Mouse (Mus musculus): ENCODE measurements at regions not wholly inside any gene's neighbourhood (a gene's known extent, or its start where the extent isn't known, plus 50 kb on each side); places are given as distances from the start of the nearest gene placed in this dataset.

- ATAC-seq (ENCODE audit: low read depth) (no peak), DNase-seq (ENCODE audit: low spot score) (no peak)
- H3K27me3 ChIP-seq (replicated peaks; ENCODE audit: control insufficient read depth, insufficient read depth, low read length), result no peaks in the 10 kb centered on the region
- H3K36me3 ChIP-seq (ENCODE audit: control insufficient read depth, insufficient read depth, low read length), result no peaks in the 10 kb centered on the region
- H3K4me1 ChIP-seq (ENCODE audit: control insufficient read depth, insufficient read depth, low read length), result no peaks in the 10 kb centered on the region
- H3K27ac ChIP-seq (replicated peaks; ENCODE audit: low read depth, low read length), result no peak overlapping the region
- H3K9me3 ChIP-seq (ENCODE audit: control insufficient read depth, low read length), result no peaks in the 10 kb centered on the region
- 74% methylated on average over 2 of the region's 2 CpGs for WGBS
- no peak overlapping the region for H3K4me2 ChIP-seq (ENCODE audit: low read depth, low read length)
- H3K4me3 ChIP-seq (ENCODE audit: low read depth, low read length), result no peak overlapping the region
- H3K9ac ChIP-seq (ENCODE audit: low read depth, low read length), result no peak overlapping the region
Measured at GRCm38 (mm10) chr2:45270035-45270434, 152.8 kb upstream of the Zeb2 start.

- Histone ChIP-seq H3K9ac (ENCODE audit: low read depth, low read length) (no peak overlapping the region), H3K4me3 (ENCODE audit: low read depth, low read length) (no peak overlapping the region), H3K27me3 (replicated peaks; ENCODE audit: control insufficient read depth, insufficient read depth, low read length) (no peaks in the 10 kb centered on the region), H3K4me2 (ENCODE audit: low read depth, low read length) (no peak overlapping the region), H3K9me3 (ENCODE audit: control insufficient read depth, low read length) (no peaks in the 10 kb centered on the region), H3K27ac (replicated peaks; ENCODE audit: low read depth, low read length) (no peak overlapping the region), H3K36me3 (ENCODE audit: control insufficient read depth, insufficient read depth, low read length) (no peaks in the 10 kb centered on the region), H3K4me1 (ENCODE audit: control insufficient read depth, insufficient read depth, low read length) (no peaks in the 10 kb centered on the region)
- no peak for ATAC-seq (ENCODE audit: low read depth)
- no peak for DNase-seq (ENCODE audit: low spot score)
- WGBS, result 32% methylated on average over 2 of the region's 2 CpGs
Measured at GRCm38 (mm10) chr2:45265819-45266218, 148.6 kb upstream of the Zeb2 start.

- Histone ChIP-seq H3K27me3 (replicated peaks; ENCODE audit: control insufficient read depth, insufficient read depth, low read length) (no peaks in the 10 kb centered on the region), H3K4me2 (ENCODE audit: low read depth, low read length) (no peak overlapping the region), H3K4me1 (ENCODE audit: control insufficient read depth, insufficient read depth, low read length) (no peaks in the 10 kb centered on the region), H3K4me3 (ENCODE audit: low read depth, low read length) (no peak overlapping the region), H3K36me3 (ENCODE audit: control insufficient read depth, insufficient read depth, low read length) (no peaks in the 10 kb centered on the region), H3K27ac (replicated peaks; ENCODE audit: low read depth, low read length) (no peak overlapping the region), H3K9me3 (ENCODE audit: control insufficient read depth, low read length) (no peaks in the 10 kb centered on the region), H3K9ac (ENCODE audit: low read depth, low read length) (no peak overlapping the region)
- no peak for DNase-seq (ENCODE audit: low spot score)
- WGBS, result 71% methylated on average over 3 of the region's 3 CpGs
- no peak for ATAC-seq (ENCODE audit: low read depth)
Measured at GRCm38 (mm10) chr2:45261949-45262348, 144.8 kb upstream of the Zeb2 start.

- no peaks in the 10 kb centered on the region for H3K9me3 ChIP-seq (ENCODE audit: control insufficient read depth, low read length)
- ATAC-seq (ENCODE audit: low read depth) (no peak), DNase-seq (ENCODE audit: low spot score) (no peak)
- H3K9ac ChIP-seq (ENCODE audit: low read depth, low read length), result no peak overlapping the region
- H3K27me3 ChIP-seq (replicated peaks; ENCODE audit: control insufficient read depth, insufficient read depth, low read length), result no peaks in the 10 kb centered on the region
- no peak overlapping the region for H3K27ac ChIP-seq (replicated peaks; ENCODE audit: low read depth, low read length)
- H3K4me1 ChIP-seq (ENCODE audit: control insufficient read depth, insufficient read depth, low read length), result no peaks in the 10 kb centered on the region
- no peak overlapping the region for H3K4me3 ChIP-seq (ENCODE audit: low read depth, low read length)
- no peaks in the 10 kb centered on the region for H3K36me3 ChIP-seq (ENCODE audit: control insufficient read depth, insufficient read depth, low read length)
- no peak overlapping the region for H3K4me2 ChIP-seq (ENCODE audit: low read depth, low read length)
- WGBS, result 41% methylated on average over 3 of the region's 3 CpGs
Measured at GRCm38 (mm10) chr2:45258897-45259296, 141.7 kb upstream of the Zeb2 start.

GRCm38 (mm10) chr2:45256373-45256772 is 139.2 kb upstream of the Zeb2 start:
- ATAC-seq (ENCODE audit: low read depth) (no peak), DNase-seq (ENCODE audit: low spot score) (no peak)
- no peak overlapping the region for H3K27ac ChIP-seq (replicated peaks; ENCODE audit: low read depth, low read length)
- no peaks in the 10 kb centered on the region for H3K36me3 ChIP-seq (ENCODE audit: control insufficient read depth, insufficient read depth, low read length)
- no peaks in the 10 kb centered on the region for H3K9me3 ChIP-seq (ENCODE audit: control insufficient read depth, low read length)
- H3K27me3 ChIP-seq (replicated peaks; ENCODE audit: control insufficient read depth, insufficient read depth, low read length), result no peaks in the 10 kb centered on the region
- H3K4me3 ChIP-seq (ENCODE audit: low read depth, low read length), result no peak overlapping the region
- no peak overlapping the region for H3K9ac ChIP-seq (ENCODE audit: low read depth, low read length)
- H3K4me2 ChIP-seq (ENCODE audit: low read depth, low read length), result no peak overlapping the region
- H3K4me1 ChIP-seq (ENCODE audit: control insufficient read depth, insufficient read depth, low read length), result no peaks in the 10 kb centered on the region
- 72% methylated on average over 5 of the region's 5 CpGs for WGBS

- Histone ChIP-seq H3K27ac (replicated peaks; ENCODE audit: low read depth, low read length) (no peak overlapping the region), H3K4me3 (ENCODE audit: low read depth, low read length) (no peak overlapping the region), H3K9me3 (ENCODE audit: control insufficient read depth, low read length) (no peaks in the 10 kb centered on the region), H3K36me3 (ENCODE audit: control insufficient read depth, insufficient read depth, low read length) (no peaks in the 10 kb centered on the region), H3K4me2 (ENCODE audit: low read depth, low read length) (no peak overlapping the region), H3K9ac (ENCODE audit: low read depth, low read length) (no peak overlapping the region), H3K4me1 (ENCODE audit: control insufficient read depth, insufficient read depth, low read length) (no peaks in the 10 kb centered on the region), H3K27me3 (replicated peaks; ENCODE audit: control insufficient read depth, insufficient read depth, low read length) (no peaks in the 10 kb centered on the region)
- ATAC-seq (ENCODE audit: low read depth), result no peak
- no peak for DNase-seq (ENCODE audit: low spot score)
- WGBS, result 39% methylated on average over 4 of the region's 4 CpGs
Measured at GRCm38 (mm10) chr2:45253936-45254335, 136.7 kb upstream of the Zeb2 start.

GRCm38 (mm10) chr2:45252321-45252720 is 135.1 kb upstream of the Zeb2 start:
- DNase-seq (ENCODE audit: low spot score) (no peak), ATAC-seq (ENCODE audit: low read depth) (no peak)
- Histone ChIP-seq H3K4me2 (ENCODE audit: low read depth, low read length) (no peak overlapping the region), H3K36me3 (ENCODE audit: control insufficient read depth, insufficient read depth, low read length) (no peaks in the 10 kb centered on the region), H3K9ac (ENCODE audit: low read depth, low read length) (no peak overlapping the region), H3K27me3 (replicated peaks; ENCODE audit: control insufficient read depth, insufficient read depth, low read length) (no peaks in the 10 kb centered on the region), H3K4me1 (ENCODE audit: control insufficient read depth, insufficient read depth, low read length) (no peaks in the 10 kb centered on the region), H3K27ac (replicated peaks; ENCODE audit: low read depth, low read length) (no peak overlapping the region), H3K9me3 (ENCODE audit: control insufficient read depth, low read length) (no peaks in the 10 kb centered on the region), H3K4me3 (ENCODE audit: low read depth, low read length) (no peak overlapping the region)
- WGBS, result 65% methylated on average over 4 of the region's 4 CpGs

- DNase-seq (ENCODE audit: low spot score) (no peak), ATAC-seq (ENCODE audit: low read depth) (no peak)
- Histone ChIP-seq H3K27me3 (replicated peaks; ENCODE audit: control insufficient read depth, insufficient read depth, low read length) (no peaks in the 10 kb centered on the region), H3K4me3 (ENCODE audit: low read depth, low read length) (no peak overlapping the region), H3K4me2 (ENCODE audit: low read depth, low read length) (no peak overlapping the region), H3K9me3 (ENCODE audit: control insufficient read depth, low read length) (no peaks in the 10 kb centered on the region), H3K9ac (ENCODE audit: low read depth, low read length) (no peak overlapping the region), H3K36me3 (ENCODE audit: control insufficient read depth, insufficient read depth, low read length) (no peaks in the 10 kb centered on the region), H3K4me1 (ENCODE audit: control insufficient read depth, insufficient read depth, low read length) (no peaks in the 10 kb centered on the region; the same call in 1 of the 2 replicates), H3K27ac (replicated peaks; ENCODE audit: low read depth, low read length) (no peak overlapping the region)
- WGBS, result 96% methylated on average over 1 of the region's 1 CpGs
Measured at GRCm38 (mm10) chr2:45249658-45250057, 132.5 kb upstream of the Zeb2 start.

- Histone ChIP-seq H3K9me3 (ENCODE audit: control insufficient read depth, low read length) (no peaks in the 10 kb centered on the region), H3K36me3 (ENCODE audit: control insufficient read depth, insufficient read depth, low read length) (no peaks in the 10 kb centered on the region), H3K4me2 (ENCODE audit: low read depth, low read length) (no peak overlapping the region), H3K27ac (replicated peaks; ENCODE audit: low read depth, low read length) (no peak overlapping the region), H3K9ac (ENCODE audit: low read depth, low read length) (no peak overlapping the region), H3K27me3 (replicated peaks; ENCODE audit: control insufficient read depth, insufficient read depth, low read length) (no peaks in the 10 kb centered on the region), H3K4me1 (ENCODE audit: control insufficient read depth, insufficient read depth, low read length) (no peaks in the 10 kb centered on the region; the same call in 1 of the 2 replicates), H3K4me3 (ENCODE audit: low read depth, low read length) (no peak overlapping the region)
- no peak for ATAC-seq (ENCODE audit: low read depth)
- DNase-seq (ENCODE audit: low spot score), result no peak
- 81% methylated on average over 10 of the region's 10 CpGs for WGBS
Measured at GRCm38 (mm10) chr2:45246061-45246945, 129.1 kb upstream of the Zeb2 start.
